Mouse (Mus musculus): Measurements from ENCODE around the gene Gm9195. TPM values are rescaled to one million over a fixed set of nuclear protein-coding genes. Genes with fewer than 3 reads are reported as not detected.
A peak's percentile ranks its signal among the peaks of the same experiment; 100 is the strongest.

Gene Gm9195
- polyA plus RNA-seq (2015; fragmentation: Nextera tagmentation; extraction: Ambion mirVana): 0.01 TPM in 2 replicates

DNA sequence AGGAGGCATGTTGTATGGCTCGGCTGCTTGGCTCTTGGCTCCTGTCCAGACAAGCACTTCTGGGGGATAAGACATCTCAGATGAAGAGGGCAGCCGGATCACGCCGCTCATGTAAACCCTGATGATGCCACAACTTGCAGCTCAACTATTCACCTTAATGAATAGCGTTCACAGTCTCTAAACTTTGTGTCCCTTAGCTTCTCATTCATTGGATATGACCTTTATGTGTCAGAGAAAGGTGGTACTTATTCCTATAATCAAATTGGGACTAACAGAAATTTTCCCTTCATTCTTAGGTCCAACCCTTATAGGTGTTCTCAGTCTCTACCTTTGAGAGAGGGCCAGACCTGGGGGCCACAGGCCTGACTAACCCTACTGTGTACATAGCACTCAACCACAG is at the start of gene Gm9195:
Gene Gm9195, minus strand, starts transcription at position 101 of the 400 bp plus-strand sequence.
- H3K4me3 ChIP-seq (ENCODE audit: low read length): no peak within 1 kb of the TSS
- no peak for ATAC-seq (replicated peaks; ENCODE audit: extremely low read depth, insufficient read depth, low FRiP score)
- H3K27me3 ChIP-seq (ENCODE audit: control insufficient read depth, insufficient read depth, low read length): no peaks in the 10 kb centered on the region
- no peak within 1 kb of the TSS for H3K4me2 ChIP-seq (ENCODE audit: low read depth, low read length)
- H3K9me3 ChIP-seq (replicated peaks; ENCODE audit: control insufficient read depth, low read length): no peaks in the 10 kb centered on the region
- H3K4me1 ChIP-seq (ENCODE audit: control insufficient read depth, insufficient read depth, low read length): no peaks in the 10 kb centered on the region
- H3K27ac ChIP-seq (ENCODE audit: low read length): no peak within 1 kb of the TSS
- no peaks in the 10 kb centered on the region for H3K36me3 ChIP-seq (ENCODE audit: control insufficient read depth, insufficient read depth)
- 50% methylated on average over 5 of the region's 5 CpGs for WGBS
- H3K9ac ChIP-seq (ENCODE audit: low read length): no peak within 1 kb of the TSS

DNA sequence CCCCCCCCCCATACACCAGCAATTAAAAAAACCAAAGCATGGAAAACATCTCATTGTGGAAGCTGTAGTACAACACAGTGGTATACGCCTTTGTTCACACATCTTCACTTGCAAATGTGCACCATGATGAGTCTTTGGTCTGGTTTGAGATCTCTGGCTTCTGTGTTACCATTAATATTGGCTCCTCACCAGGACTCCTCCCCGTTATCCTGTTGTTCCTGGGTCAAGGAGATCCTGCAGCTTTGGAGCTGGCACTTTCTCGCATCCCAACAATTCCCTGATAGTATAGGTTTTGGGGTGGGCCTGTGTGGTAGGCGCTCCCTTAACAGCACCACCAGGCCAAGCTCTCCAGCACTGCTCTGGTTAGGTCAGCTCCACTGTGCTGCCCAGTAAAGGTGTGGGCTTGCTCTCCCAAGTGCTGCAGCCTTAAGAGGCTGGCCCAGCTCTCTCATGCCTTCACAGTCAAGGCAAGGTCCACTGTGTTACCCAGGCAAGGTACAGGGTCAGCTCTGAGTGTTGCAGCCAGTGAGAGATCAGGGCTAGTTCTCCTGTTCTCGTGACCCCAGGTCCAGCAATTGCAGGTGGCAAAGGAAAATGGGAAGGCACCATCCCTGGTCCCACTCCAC is 44.9 kb upstream of the Gm9195 start:
- no peak overlapping the region for H3K9ac ChIP-seq (ENCODE audit: low read length)
- peaks cover 10% of the 10 kb centered on the region for H3K4me1 ChIP-seq (ENCODE audit: control insufficient read depth, insufficient read depth, low read length)
- H3K27ac ChIP-seq (ENCODE audit: low read length): no peak overlapping the region
- H3K4me3 ChIP-seq (ENCODE audit: low read length): no peak overlapping the region
- peaks cover 20% of the 10 kb centered on the region for H3K27me3 ChIP-seq (ENCODE audit: control insufficient read depth, insufficient read depth, low read length)
- no peaks in the 10 kb centered on the region for H3K9me3 ChIP-seq (replicated peaks; ENCODE audit: control insufficient read depth, low read length)
- 82% methylated on average over 5 of the region's 5 CpGs for WGBS
- no peak for ATAC-seq (replicated peaks; ENCODE audit: extremely low read depth, insufficient read depth, low FRiP score)
- no peak overlapping the region for H3K4me2 ChIP-seq (ENCODE audit: low read depth, low read length)
- H3K36me3 ChIP-seq (ENCODE audit: control insufficient read depth, insufficient read depth): peaks cover 8% of the 10 kb centered on the region; the same call in 1 of the 2 replicates

GRCm38 (mm10) chr14:72533862-72534261 is 42.2 kb upstream of the Gm9195 start:
- H3K27ac ChIP-seq (ENCODE audit: low read length): no peak overlapping the region
- no peak overlapping the region for H3K4me3 ChIP-seq (ENCODE audit: low read length)
- H3K4me1 ChIP-seq (ENCODE audit: control insufficient read depth, insufficient read depth, low read length): peaks cover 10% of the 10 kb centered on the region
- no peaks in the 10 kb centered on the region for H3K9me3 ChIP-seq (replicated peaks; ENCODE audit: control insufficient read depth, low read length)
- no peaks in the 10 kb centered on the region for H3K36me3 ChIP-seq (ENCODE audit: control insufficient read depth, insufficient read depth)
- no peak overlapping the region for H3K9ac ChIP-seq (ENCODE audit: low read length)
- no peak for ATAC-seq (replicated peaks; ENCODE audit: extremely low read depth, insufficient read depth, low FRiP score)
- peaks cover 36% of the 10 kb centered on the region for H3K27me3 ChIP-seq (ENCODE audit: control insufficient read depth, insufficient read depth, low read length)
- no peak overlapping the region for H3K4me2 ChIP-seq (ENCODE audit: low read depth, low read length)
- 59% methylated on average over 7 of the region's 7 CpGs for WGBS

GRCm38 (mm10) chr14:72532028-72532917 is 40.6 kb upstream of the Gm9195 start:
- no peak for ATAC-seq (replicated peaks; ENCODE audit: extremely low read depth, insufficient read depth, low FRiP score)
- Histone ChIP-seq H3K36me3 (ENCODE audit: control insufficient read depth, insufficient read depth) (no peaks in the 10 kb centered on the region), H3K4me1 (ENCODE audit: control insufficient read depth, insufficient read depth, low read length) (peaks cover 10% of the 10 kb centered on the region), H3K27ac (ENCODE audit: low read length) (no peak overlapping the region), H3K27me3 (ENCODE audit: control insufficient read depth, insufficient read depth, low read length) (peaks cover 39% of the 10 kb centered on the region), H3K9me3 (replicated peaks; ENCODE audit: control insufficient read depth, low read length) (no peaks in the 10 kb centered on the region), H3K4me3 (ENCODE audit: low read length) (peak overlapping the region; percentile 51), H3K9ac (ENCODE audit: low read length) (0 out of 2 replicates have a peak overlapping the region, but pooled peaks have one; percentile 25), H3K4me2 (ENCODE audit: low read depth, low read length) (peak overlapping the region; percentile 78)
- WGBS: 2% methylated on average over 54 of the region's 54 CpGs

GRCm38 (mm10) chr14:72527126-72527525 is 35.5 kb upstream of the Gm9195 start:
- H3K4me3 ChIP-seq (ENCODE audit: low read length): no peak overlapping the region
- 68% methylated on average over 1 of the region's 1 CpGs for WGBS
- H3K4me1 ChIP-seq (ENCODE audit: control insufficient read depth, insufficient read depth, low read length): peaks cover 3% of the 10 kb centered on the region
- H3K9ac ChIP-seq (ENCODE audit: low read length): no peak overlapping the region
- H3K9me3 ChIP-seq (replicated peaks; ENCODE audit: control insufficient read depth, low read length): peaks cover 2% of the 10 kb centered on the region; the same call in 1 of the 2 replicates
- no peak overlapping the region for H3K27ac ChIP-seq (ENCODE audit: low read length)
- H3K4me2 ChIP-seq (ENCODE audit: low read depth, low read length): no peak overlapping the region
- H3K27me3 ChIP-seq (ENCODE audit: control insufficient read depth, insufficient read depth, low read length): peaks cover 26% of the 10 kb centered on the region
- no peak for ATAC-seq (replicated peaks; ENCODE audit: extremely low read depth, insufficient read depth, low FRiP score)
- H3K36me3 ChIP-seq (ENCODE audit: control insufficient read depth, insufficient read depth): no peaks in the 10 kb centered on the region

- Histone ChIP-seq H3K9ac (ENCODE audit: low read length) (no peak overlapping the region), H3K4me3 (ENCODE audit: low read length) (no peak overlapping the region), H3K9me3 (replicated peaks; ENCODE audit: control insufficient read depth, low read length) (no peaks in the 10 kb centered on the region), H3K27me3 (ENCODE audit: control insufficient read depth, insufficient read depth, low read length) (no peaks in the 10 kb centered on the region), H3K4me1 (ENCODE audit: control insufficient read depth, insufficient read depth, low read length) (no peaks in the 10 kb centered on the region), H3K4me2 (ENCODE audit: low read depth, low read length) (no peak overlapping the region), H3K36me3 (ENCODE audit: control insufficient read depth, insufficient read depth) (no peaks in the 10 kb centered on the region), H3K27ac (ENCODE audit: low read length) (no peak overlapping the region)
- no peak for ATAC-seq (replicated peaks; ENCODE audit: extremely low read depth, insufficient read depth, low FRiP score)
- 27% methylated on average over 2 of the region's 2 CpGs for WGBS
Measured at GRCm38 (mm10) chr14:72519561-72519960, 27.9 kb upstream of the Gm9195 start.

DNA sequence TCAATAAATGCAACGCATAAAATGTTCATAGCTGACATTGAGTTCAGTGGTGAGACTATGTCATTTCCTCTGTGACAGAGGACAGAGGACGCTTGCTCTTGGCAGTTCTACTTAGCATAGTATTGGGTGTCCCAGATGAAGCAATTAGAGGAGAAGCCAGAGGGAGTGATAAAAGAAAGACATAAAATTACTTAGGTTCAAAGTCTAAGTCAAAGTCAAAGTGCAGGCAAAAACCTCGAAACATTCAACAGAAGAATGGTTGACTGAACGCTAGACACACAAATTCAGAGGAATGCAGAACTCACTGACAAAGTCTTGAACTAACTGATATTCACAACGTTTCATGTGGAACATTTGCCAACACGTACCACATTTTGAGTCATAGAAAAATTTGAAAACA is 27.1 kb upstream of the Gm9195 start:
- H3K4me3 ChIP-seq (ENCODE audit: low read length): no peak overlapping the region
- no peak overlapping the region for H3K9ac ChIP-seq (ENCODE audit: low read length)
- ATAC-seq (replicated peaks; ENCODE audit: extremely low read depth, insufficient read depth, low FRiP score): no peak
- H3K9me3 ChIP-seq (replicated peaks; ENCODE audit: control insufficient read depth, low read length): no peaks in the 10 kb centered on the region
- H3K4me1 ChIP-seq (ENCODE audit: control insufficient read depth, insufficient read depth, low read length): no peaks in the 10 kb centered on the region
- no peak overlapping the region for H3K27ac ChIP-seq (ENCODE audit: low read length)
- no peaks in the 10 kb centered on the region for H3K36me3 ChIP-seq (ENCODE audit: control insufficient read depth, insufficient read depth)
- no peaks in the 10 kb centered on the region for H3K27me3 ChIP-seq (ENCODE audit: control insufficient read depth, insufficient read depth, low read length)
- 70% methylated on average over 6 of the region's 6 CpGs for WGBS
- no peak overlapping the region for H3K4me2 ChIP-seq (ENCODE audit: low read depth, low read length)

DNA sequence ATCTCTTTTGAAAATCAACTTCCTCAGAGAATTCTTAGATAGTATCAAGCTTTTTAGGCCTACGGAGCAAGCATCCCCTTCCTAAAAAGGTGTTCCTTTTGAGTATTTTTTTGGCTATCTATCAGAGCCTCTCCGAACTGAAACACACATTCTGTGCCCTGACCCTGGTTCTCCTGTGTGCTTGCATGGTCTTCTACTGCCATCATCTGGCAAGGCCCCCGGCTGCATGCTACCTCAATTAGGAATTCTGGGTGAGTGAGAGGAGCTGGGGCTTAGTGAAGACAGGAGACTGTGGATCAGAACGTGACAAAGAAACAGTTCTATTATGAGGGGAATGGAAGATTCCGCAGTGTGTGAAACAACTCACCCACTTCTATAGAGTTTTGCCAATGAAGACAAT is 24.7 kb upstream of the Gm9195 start:
- WGBS: 17% methylated on average over 5 of the region's 5 CpGs
- Histone ChIP-seq H3K9ac (ENCODE audit: low read length) (no peak overlapping the region), H3K4me1 (ENCODE audit: control insufficient read depth, insufficient read depth, low read length) (no peaks in the 10 kb centered on the region), H3K27ac (ENCODE audit: low read length) (no peak overlapping the region), H3K36me3 (ENCODE audit: control insufficient read depth, insufficient read depth) (no peaks in the 10 kb centered on the region), H3K9me3 (replicated peaks; ENCODE audit: control insufficient read depth, low read length) (no peaks in the 10 kb centered on the region), H3K4me2 (ENCODE audit: low read depth, low read length) (peak overlapping the region; percentile 30; the same call in 1 of the 2 replicates), H3K27me3 (ENCODE audit: control insufficient read depth, insufficient read depth, low read length) (no peaks in the 10 kb centered on the region), H3K4me3 (ENCODE audit: low read length) (no peak overlapping the region)
- no peak for ATAC-seq (replicated peaks; ENCODE audit: extremely low read depth, insufficient read depth, low FRiP score)
